Mouse (Mus musculus): Measurements from ENCODE around the gene Duoxa1.
"Not testable (repeated sequence)": the region's sequence is repeated elsewhere in the genome, so short reads cannot be mapped to it uniquely, and the experiment has no call there.

Gene Duoxa1

GRCm38 (mm10) chr2:122332222-122332621 is 18.7 kb upstream of the Duoxa1 start:
- DNase-seq (ENCODE audit: extremely low read depth, low read depth, low spot score): peak; percentile 93

- not testable (repeated sequence) for DNase-seq (ENCODE audit: extremely low read depth, low read depth, low spot score)
Measured at GRCm38 (mm10) chr2:122330317-122330716, 16.8 kb upstream of the Duoxa1 start.

DNA sequence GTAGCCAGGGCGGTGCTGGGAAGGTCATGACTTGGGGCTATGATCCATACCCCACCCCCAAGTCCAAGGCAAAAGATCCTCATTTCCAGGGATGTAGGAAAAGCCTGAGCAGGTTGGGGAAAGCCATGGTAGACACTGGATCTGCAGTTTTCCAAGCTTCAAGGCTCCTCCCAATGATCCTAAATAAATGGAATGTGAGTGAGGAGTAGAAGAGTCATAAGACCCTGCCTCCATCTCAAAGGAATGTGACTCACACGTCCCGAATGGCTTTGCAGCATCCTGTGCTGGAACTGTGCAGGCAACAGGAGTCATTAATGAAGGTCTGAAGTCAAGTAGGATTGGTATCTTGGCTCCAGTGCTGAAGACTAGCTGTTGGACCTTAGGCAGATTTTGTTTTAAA is 14.5 kb upstream of the Duoxa1 start:
- DNase-seq (ENCODE audit: extremely low read depth, low read depth, low spot score): no peak

DNA sequence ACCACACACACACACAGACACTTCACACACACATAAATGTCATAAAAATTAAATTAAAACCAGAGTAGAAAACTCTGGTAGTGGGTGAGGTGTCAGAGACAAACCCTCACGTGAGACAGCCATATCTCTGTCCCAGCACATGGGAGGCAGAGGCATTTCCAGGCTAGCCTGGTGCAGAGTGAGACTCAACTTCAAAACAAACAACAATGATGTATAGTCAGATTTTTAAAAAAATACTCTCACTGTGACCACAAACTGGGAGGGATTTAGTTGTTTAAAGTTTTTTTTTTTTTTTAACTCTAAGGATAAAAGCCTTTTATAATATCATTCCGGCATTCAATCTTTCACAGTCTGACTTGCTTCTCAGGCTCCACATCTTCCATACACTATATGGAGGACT is 11.8 kb upstream of the Duoxa1 start:
- DNase-seq (ENCODE audit: extremely low read depth, low read depth, low spot score): no peak

GRCm38 (mm10) chr2:122324586-122324985 is 11.1 kb upstream of the Duoxa1 start:
- no peak for DNase-seq (ENCODE audit: extremely low read depth, low read depth, low spot score)

- DNase-seq (ENCODE audit: extremely low read depth, low read depth, low spot score): no peak
Measured at GRCm38 (mm10) chr2:122323960-122324359, 10.4 kb upstream of the Duoxa1 start.

- DNase-seq (ENCODE audit: extremely low read depth, low read depth, low spot score): no peak
Measured at GRCm38 (mm10) chr2:122317384-122317783, 3.9 kb upstream of the Duoxa1 start.

DNA sequence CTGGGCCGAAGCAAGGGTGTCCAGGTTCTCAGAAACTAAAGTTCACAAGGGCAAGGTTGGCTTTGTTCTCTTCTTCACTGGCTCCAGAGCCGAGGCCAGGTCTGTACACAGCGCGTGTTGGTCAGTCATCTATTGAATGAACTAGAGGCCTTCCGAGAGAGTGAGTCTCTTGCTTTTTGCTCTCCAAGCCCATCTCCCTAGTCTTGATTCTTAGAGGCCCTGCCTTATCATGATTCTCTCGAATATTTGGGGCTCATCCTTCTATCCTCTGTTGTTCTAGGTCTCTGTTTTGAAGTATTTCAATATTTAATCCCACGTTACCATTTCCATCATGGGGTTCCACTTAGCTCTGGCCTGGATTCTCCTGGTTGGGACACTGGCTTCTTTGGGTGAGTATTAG is 1.8 kb upstream of the Duoxa1 start, which contains the start of gene Duox1:
Gene Duox1 (plus strand): TSS at position 301 of the 400 bp plus-strand sequence.
- no peak for DNase-seq (ENCODE audit: extremely low read depth, low read depth, low spot score)

DNA sequence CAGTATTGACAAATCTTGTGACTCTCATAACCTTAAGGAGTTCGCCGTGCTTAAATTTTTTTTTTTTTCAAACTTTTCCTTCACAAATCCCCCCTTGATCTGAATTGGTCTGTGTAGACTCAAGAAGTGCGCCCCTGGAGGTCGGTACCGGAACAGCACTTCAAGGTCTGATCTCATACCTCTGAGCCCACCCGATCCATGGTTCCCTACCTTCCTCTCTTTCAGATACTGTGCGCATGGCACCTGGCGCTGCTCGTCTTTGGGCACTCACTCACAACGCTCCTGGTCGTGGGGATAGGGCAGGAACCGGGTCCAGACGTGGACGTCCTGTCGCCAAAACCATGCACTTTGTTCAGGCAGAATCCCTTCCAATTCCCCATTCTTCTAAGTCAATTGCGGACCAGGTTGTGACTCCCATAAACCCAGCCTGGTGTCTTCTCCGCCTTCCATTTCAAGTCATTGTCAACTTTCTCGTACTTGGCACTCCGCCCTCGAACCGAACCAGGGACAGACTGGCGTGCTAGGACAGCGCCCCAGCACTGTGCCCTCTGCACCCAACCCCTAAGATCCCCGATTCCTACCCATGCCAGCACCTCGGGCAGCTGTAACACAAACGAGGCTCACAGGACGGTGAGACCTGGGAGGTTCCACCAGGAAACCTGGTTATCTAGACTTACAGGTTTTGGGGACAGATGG is 660 bp downstream of the Duoxa1 start:
- peak; percentile 46 for DNase-seq (ENCODE audit: extremely low read depth, low read depth, low spot score)

DNA sequence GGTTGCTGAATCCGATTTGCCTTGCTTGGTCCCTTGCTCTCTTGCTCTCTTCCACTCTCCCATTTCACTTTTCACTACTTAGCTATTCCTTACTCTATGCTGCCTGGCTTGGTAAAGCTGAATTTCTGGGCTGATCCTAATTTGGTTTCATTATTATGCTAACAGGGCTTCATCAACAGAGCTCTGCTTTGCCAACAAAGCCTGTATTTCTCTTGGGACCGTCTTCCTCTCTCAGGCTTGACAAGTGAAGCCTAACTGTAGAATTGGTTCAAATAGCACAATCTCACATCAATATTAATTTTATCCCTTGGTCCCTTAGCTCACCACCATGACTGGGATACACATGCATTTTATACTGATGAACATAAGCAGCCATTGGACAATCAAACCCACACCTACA is 2.0 kb downstream of the Duoxa1 start:
- no peak for DNase-seq (ENCODE audit: extremely low read depth, low read depth, low spot score)

DNA sequence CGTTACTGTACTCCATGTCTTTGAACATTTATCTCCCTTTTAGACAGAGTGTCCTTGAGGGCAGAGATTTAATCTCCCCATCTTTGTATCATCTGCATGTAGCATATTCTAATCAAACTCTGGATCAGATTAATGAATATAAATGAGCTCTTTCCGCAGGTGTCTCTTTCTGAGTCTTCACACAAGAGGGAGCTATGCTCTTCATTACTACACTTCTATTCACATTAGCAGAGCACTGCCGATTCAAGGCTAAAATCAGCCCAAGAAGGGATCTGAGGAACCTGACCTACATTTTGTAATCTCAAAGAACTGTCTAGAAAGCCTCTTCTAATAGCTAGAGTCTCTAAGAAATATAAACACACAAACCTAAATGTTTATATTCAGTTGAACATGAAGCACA is 3.9 kb downstream of the Duoxa1 start:
- DNase-seq (ENCODE audit: extremely low read depth, low read depth, low spot score): no peak

DNA sequence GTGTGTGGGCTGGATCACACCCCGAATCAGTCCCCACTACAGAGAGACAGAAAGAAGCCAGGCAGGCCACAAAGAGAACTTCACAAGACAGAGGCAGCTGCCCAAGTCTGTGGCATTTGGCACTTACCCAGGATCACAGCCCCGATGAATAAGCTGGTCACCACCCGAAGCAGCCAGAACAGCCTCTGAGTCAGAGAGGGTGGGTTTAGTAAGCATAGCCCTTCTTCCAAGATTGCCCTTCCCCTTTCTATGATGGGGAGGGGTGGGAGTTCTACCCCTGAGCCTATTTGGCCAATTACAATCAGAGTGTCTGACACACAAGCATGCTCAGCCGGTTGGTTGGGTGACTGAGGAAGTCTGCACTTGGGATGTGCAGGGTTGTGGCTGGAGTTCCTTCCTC is 7.3 kb downstream of the Duoxa1 start:
- DNase-seq (ENCODE audit: extremely low read depth, low read depth, low spot score): no peak

DNA sequence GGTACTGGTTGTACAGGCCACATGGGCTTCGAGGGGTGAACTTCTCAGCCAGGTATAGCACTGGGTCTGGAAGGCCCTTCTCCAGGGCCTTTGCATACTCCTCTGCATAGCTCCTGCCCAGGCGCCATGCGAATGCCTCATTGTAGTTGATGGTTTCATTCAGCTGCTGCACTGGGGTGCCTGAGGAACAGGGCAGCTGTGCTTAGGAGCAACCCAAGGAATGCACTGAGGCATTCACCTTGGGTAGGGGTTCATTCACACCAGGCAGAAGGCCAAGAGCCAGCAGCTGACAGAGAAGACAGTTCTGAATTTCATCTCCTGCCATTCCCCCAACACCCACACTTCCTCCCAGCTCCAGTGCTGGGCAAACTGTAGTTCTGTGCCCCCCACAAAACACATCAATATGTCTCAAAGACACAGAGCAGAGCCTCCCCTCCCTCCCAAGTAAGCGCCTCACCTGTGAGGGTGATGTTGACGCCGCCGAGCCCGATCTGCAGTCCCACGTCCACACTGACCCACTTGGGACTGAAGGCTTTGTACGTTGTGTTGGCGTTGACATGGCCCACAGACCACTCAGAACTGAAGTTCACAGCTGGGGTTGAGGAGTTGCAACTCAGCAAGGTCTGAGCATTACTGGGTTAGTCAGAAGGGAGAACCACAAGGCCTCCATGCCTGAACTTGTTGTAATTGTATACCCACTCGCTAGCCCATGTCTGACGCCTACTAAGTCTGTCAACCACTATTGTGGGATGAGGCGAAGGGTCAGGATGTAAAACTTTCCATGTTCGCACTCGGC is 8.2 kb downstream of the Duoxa1 start:
- no peak for DNase-seq (ENCODE audit: extremely low read depth, low read depth, low spot score)

- no peak for DNase-seq (ENCODE audit: extremely low read depth, low read depth, low spot score)
Measured at GRCm38 (mm10) chr2:122304544-122304943, 9.0 kb downstream of the Duoxa1 start.

DNA sequence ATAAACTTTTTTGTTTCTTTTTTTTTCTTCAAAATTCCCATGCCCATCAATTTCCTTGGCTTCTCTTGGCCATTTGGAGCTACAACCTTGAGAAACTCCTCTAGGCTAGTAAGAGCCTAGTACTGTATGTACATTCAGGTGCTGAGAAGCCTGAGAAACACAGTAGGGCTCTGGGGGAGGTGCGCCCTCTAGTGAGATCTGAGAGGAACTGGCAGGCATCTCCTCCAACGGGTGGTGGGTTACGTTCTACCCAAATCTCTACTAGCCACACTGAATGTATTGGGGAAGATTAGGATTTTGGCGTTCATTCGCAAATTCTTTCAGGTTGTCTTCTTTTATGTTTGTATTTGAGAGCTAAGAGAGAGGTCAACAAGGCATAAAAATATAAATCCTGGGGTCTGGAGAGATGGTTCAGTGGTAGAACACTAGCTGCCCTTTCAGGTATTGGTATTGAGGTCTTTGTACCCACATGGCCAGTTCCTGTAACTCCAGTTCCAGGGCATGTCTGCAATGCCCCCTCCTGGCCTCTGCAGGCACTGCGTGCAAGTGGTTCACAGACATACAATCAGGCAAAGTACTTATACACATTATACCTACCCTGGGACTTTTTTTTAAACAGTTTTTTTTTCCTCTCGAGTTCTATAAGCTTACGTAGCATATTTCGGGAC is 10.8 kb downstream of the Duoxa1 start:
- DNase-seq (ENCODE audit: extremely low read depth, low read depth, low spot score): no peak

DNA sequence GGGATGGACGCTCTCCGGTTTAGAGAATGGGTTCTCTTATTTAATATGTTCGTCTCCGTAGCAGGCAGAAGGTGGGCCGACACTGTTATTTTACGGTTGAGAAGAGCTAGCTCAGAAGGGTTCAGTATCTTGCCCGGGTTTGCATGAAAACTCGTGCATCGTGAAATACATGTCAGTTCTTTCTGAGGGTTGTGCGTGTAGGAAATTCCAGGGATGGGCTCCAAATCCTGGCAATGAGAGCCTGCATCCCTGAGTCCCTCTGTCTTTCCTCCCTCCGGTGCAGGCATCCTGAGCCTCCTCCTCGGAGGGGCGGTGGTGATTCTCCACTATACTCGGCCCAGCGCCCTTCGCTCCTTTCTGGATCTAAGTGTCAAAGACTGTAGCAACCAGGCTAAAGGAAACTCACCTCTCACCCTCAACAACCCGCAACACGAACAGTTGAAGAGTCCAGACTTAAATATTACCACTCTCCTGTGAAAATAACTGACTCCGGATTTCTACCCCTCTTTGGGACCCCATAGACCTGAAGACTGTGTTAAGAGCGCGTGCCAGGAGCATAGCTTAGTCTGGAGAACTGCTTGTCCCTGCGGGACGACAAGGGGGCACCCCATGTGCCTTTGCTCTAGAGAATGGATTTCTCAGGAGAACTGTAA is 11.5 kb downstream of the Duoxa1 start:
- no peak for DNase-seq (ENCODE audit: extremely low read depth, low read depth, low spot score)

DNA sequence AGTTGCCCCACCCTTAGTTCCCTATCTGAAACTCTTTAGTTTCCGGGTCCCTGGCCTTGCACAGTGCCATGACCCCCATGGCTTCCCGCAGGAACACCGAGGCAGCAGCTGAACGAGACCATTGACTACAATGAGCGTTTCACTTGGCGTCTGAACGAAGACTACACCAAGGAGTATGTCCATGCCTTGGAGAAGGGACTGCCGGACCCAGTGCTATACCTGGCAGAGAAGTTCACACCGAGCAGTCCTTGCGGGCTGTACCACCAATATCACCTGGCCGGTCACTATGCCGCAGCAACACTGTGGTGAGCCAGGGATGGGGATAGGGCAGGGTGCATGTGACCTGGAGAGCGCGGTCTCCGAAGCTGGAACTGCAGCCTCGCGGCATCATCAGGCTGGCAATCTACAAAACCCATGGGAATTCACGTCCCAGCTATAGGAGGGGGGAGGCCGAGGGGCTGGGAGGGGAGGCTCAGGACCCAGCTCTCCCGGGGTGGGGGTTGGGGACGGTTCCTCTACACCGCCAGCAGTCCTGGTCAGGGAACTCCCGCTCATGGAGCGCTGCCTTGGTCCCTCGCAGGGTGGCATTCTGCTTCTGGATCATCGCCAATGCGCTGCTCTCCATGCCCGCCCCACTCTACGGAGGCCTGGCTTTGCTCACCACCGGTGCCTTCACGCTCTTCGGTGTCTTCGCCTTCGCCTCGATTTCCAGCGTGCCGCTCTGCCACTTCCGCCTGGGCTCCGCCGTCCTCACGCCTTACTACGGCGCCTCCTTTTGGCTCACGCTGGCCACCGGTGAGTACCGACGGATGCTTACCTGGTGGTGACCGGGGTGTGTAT is 12.2 kb downstream of the Duoxa1 start:
- DNase-seq (ENCODE audit: extremely low read depth, low read depth, low spot score): no peak

DNA sequence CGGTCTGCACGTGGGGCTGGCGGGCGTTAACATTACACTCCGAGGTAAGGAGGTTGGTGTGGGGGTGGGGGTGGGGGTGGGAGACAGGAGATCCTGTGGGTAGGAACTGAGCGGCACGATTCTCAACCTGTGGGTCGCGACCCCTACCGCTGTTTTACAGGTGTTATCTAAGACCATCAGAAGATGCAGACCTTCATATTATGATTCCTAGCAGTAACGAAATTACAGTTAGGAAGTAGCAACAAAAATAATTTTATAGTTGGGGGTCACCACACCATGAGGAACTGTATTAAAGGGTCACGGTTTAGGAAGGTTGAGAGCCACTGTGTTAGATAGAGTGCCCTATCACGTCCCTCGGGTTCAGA is 12.9 kb downstream of the Duoxa1 start:
- DNase-seq (ENCODE audit: extremely low read depth, low read depth, low spot score): no peak

DNA sequence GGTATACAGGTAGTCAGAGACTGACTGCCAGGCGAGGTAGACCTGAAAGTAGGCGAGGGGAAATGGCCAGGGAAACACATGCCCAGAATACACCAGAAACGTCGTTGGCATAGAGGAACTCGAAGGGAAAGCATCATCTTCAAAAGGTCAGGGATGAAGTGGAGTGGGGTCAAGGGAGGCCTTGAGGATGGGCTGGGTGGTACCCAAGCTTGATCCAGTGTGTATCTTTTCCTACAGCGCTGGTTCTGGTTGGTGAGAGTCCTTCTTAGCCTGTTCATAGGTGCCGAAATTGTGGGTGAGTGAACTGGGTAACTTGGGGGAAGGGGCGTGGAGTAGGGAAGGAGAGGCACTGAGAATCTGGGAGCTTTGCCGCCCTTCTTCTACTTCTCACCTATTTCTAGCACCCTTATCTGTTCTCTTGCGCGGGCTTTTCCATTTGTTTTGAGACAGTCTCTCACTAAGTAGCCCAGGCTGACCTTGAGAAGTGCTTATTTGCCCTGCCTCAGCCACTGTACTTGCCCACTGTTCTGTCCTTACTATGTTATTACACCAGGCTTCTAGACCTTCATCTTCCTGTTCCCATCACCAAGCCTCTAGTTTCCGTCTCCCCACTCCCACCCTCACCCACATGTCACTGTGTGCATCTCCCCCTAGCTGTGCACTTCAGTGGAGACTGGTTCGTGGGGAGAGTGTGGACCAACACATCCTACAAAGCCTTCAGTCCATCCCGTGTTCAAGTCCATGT is 13.4 kb downstream of the Duoxa1 start:
- DNase-seq (ENCODE audit: extremely low read depth, low read depth, low spot score): no peak

All from fat pad, adult 2 months (tissue).